Mouse (Mus musculus): ENCODE results near the gene Nelfb. TPM values are rescaled to one million over a fixed set of nuclear protein-coding genes. Genes with fewer than 3 reads are reported as not detected.

The Nelfb gene
- polyA plus RNA-seq, 1 experiment from 2014 or later = 22.3 TPM

GRCm38 (mm10) chr2:25181891-25182397, 29.3 kb downstream of the Nelfb start:
- no peak for TF ChIP-seq EP300 (IDR thresholded peaks at IDR 0.05; ENCODE audit: low read depth)
- TF ChIP-seq CTCF (IDR thresholded peaks at IDR 0.05; ENCODE audit: low read depth) = no peak
- Histone ChIP-seq H3K27me3 (ENCODE audit: insufficient read depth, low read length) (peaks cover 58% of the 10 kb centered on the region), H3K4me2 (ENCODE audit: low read depth, low read length) (peak overlapping the region; percentile 98), H3K27ac (ENCODE audit: low read depth) (peak overlapping the region; percentile 80; the same call in 1 of the 2 replicates), H3K4me3 (ENCODE audit: low read depth, low read length) (peak overlapping the region; percentile 61), H3K9me3 (ENCODE audit: low read length) (no peaks in the 10 kb centered on the region), H3K4me1 (ENCODE audit: insufficient read depth) (peaks cover 39% of the 10 kb centered on the region), H3K36me3 (replicated peaks; ENCODE audit: insufficient read depth, low read length) (no peaks in the 10 kb centered on the region), H3K9ac (replicated peaks) (peak overlapping the region; percentile 65)
- ATAC-seq (no peak), DNase-seq (peak; percentile 14)
- 3% methylated on average over 17 of the region's 17 CpGs for WGBS (ENCODE audit: insufficient replicate concordance)

- no peaks in the 10 kb centered on the region for H3K36me3 ChIP-seq (replicated peaks; ENCODE audit: insufficient read depth, low read length)
- H3K4me3 ChIP-seq (ENCODE audit: low read depth, low read length) = peak overlapping the region; percentile 61
- peak overlapping the region; percentile 65 for H3K9ac ChIP-seq (replicated peaks)
- H3K27ac ChIP-seq (ENCODE audit: low read depth) = peak overlapping the region; percentile 80
- WGBS (ENCODE audit: insufficient replicate concordance) = 1% methylated on average over 90 of the region's 100 CpGs
- peak; percentile 29 for TF ChIP-seq CTCF (IDR thresholded peaks at IDR 0.05; ENCODE audit: low read depth)
- no peak for TF ChIP-seq EP300 (IDR thresholded peaks at IDR 0.05; ENCODE audit: low read depth)
- ATAC-seq (peak; percentile 76), DNase-seq (peak; percentile 59)
- H3K27me3 ChIP-seq (ENCODE audit: insufficient read depth, low read length) = peaks cover 52% of the 10 kb centered on the region
- H3K9me3 ChIP-seq (ENCODE audit: low read length) = no peaks in the 10 kb centered on the region
- H3K4me2 ChIP-seq (ENCODE audit: low read depth, low read length) = peak overlapping the region; percentile 98
- H3K4me1 ChIP-seq (ENCODE audit: insufficient read depth) = peaks cover 37% of the 10 kb centered on the region
Observed at GRCm38 (mm10) chr2:25180973-25181890, 30.1 kb downstream of the Nelfb start.

- TF ChIP-seq EP300 (IDR thresholded peaks at IDR 0.05; ENCODE audit: low read depth) (no peak), CTCF (IDR thresholded peaks at IDR 0.05; ENCODE audit: low read depth) (peak; percentile 62)
- Histone ChIP-seq H3K9me3 (ENCODE audit: low read length) (no peaks in the 10 kb centered on the region), H3K9ac (replicated peaks) (peak within 1 kb of the TSS; percentile 65), H3K4me2 (ENCODE audit: low read depth, low read length) (peak within 1 kb of the TSS; percentile 98), H3K4me1 (ENCODE audit: insufficient read depth) (peaks cover 33% of the 10 kb centered on the region), H3K36me3 (replicated peaks; ENCODE audit: insufficient read depth, low read length) (no peaks in the 10 kb centered on the region), H3K27me3 (ENCODE audit: insufficient read depth, low read length) (peaks cover 51% of the 10 kb centered on the region), H3K4me3 (ENCODE audit: low read depth, low read length) (peak within 1 kb of the TSS; percentile 61), H3K27ac (ENCODE audit: low read depth) (peak within 1 kb of the TSS; percentile 80)
- ATAC-seq (peak; percentile 81), DNase-seq (peak; percentile 89)
- WGBS (ENCODE audit: insufficient replicate concordance) = under 1% methylated on average over 31 of the region's 35 CpGs
Observed at GRCm38 (mm10) chr2:25180478-25180903, 30.8 kb downstream of the Nelfb start, which contains the start of gene Nrarp. Nrarp (plus strand) TSS chr2:25180758.

GRCm38 (mm10) chr2:25179566-25180217, 31.6 kb downstream of the Nelfb start:
- H3K4me3 ChIP-seq (ENCODE audit: low read depth, low read length) = no peak overlapping the region
- H3K9me3 ChIP-seq (ENCODE audit: low read length) = no peaks in the 10 kb centered on the region
- no peak for TF ChIP-seq EP300 (IDR thresholded peaks at IDR 0.05; ENCODE audit: low read depth)
- H3K4me1 ChIP-seq (ENCODE audit: insufficient read depth) = peaks cover 38% of the 10 kb centered on the region
- WGBS (ENCODE audit: insufficient replicate concordance) = 62% methylated on average over 15 of the region's 15 CpGs
- no peaks in the 10 kb centered on the region for H3K36me3 ChIP-seq (replicated peaks; ENCODE audit: insufficient read depth, low read length)
- ATAC-seq (no peak), DNase-seq (peak; percentile 12)
- no peak overlapping the region for H3K27ac ChIP-seq (ENCODE audit: low read depth)
- H3K9ac ChIP-seq (replicated peaks) = peak overlapping the region; percentile 65; the same call in 1 of the 2 replicates
- peak overlapping the region; percentile 98 for H3K4me2 ChIP-seq (ENCODE audit: low read depth, low read length)
- peaks cover 43% of the 10 kb centered on the region for H3K27me3 ChIP-seq (ENCODE audit: insufficient read depth, low read length)

- no peaks in the 10 kb centered on the region for H3K9me3 ChIP-seq (ENCODE audit: low read length)
- no peaks in the 10 kb centered on the region for H3K36me3 ChIP-seq (replicated peaks; ENCODE audit: insufficient read depth, low read length)
- no peak for ATAC-seq
- TF ChIP-seq EP300 (IDR thresholded peaks at IDR 0.05; ENCODE audit: low read depth) (no peak), CTCF (IDR thresholded peaks at IDR 0.05; ENCODE audit: low read depth) (no peak)
- no peak overlapping the region for H3K27ac ChIP-seq (ENCODE audit: low read depth)
- H3K27me3 ChIP-seq (ENCODE audit: insufficient read depth, low read length) = peaks cover 32% of the 10 kb centered on the region
- DNase-seq = no peak
- H3K4me1 ChIP-seq (ENCODE audit: insufficient read depth) = peaks cover 40% of the 10 kb centered on the region
- H3K4me3 ChIP-seq (ENCODE audit: low read depth, low read length) = no peak overlapping the region
- no peak overlapping the region for H3K9ac ChIP-seq (replicated peaks)
- WGBS (ENCODE audit: insufficient replicate concordance) = 55% methylated on average over 10 of the region's 10 CpGs
- no peak overlapping the region for H3K4me2 ChIP-seq (ENCODE audit: low read depth, low read length)
Observed at GRCm38 (mm10) chr2:25178285-25178972, 32.9 kb downstream of the Nelfb start.
